Mouse (Mus musculus): ENCODE measurements at regions not wholly inside any gene's neighbourhood (a gene's known extent, or its start where the extent isn't known, plus 50 kb on each side); places are given as distances from the start of the nearest gene placed in this dataset.
"Not testable (repeated sequence)": the region's sequence is repeated elsewhere in the genome, so short reads cannot be mapped to it uniquely, and the experiment has no call there.

DNA sequence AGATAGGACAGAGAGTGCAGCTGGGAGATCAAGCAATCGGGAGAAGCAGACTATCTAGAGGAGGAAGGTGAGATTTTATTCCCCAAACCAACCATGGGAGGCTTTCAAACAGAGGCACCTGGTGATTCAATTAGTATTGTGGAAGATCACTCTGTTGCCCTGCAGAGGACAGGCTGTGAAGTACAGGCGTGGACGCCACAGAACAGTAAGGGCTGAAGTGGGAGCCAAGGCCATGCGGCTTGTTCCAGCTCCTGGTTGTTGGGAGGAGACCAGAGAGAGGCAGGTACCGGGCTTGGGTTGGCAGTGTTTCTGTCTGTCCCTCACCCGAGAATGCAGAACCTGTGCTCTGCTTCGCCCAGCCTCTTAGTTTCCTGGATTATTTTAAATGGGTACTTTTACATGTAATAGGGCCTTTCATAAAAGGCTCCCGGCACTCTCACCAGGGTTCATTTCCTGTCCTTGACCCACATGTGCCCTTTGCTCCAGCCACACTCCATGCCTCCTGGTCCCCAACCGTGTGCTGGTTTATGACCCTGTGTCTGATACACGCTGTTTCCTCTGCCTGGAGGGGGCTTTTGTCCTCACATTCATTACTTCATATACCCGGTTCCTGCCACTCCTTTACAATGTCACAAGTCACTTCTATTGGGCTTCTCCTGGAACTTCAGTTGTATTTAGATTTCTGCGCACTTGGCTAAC lies 58.3 kb downstream of the Vcpkmt start:
- Histone ChIP-seq H3K9ac (replicated peaks; ENCODE audit: low read depth, low read length) (no peak overlapping the region), H3K9me3 (ENCODE audit: control insufficient read depth, low read length) (no peaks in the 10 kb centered on the region), H3K4me2 (ENCODE audit: low read length) (no peak overlapping the region), H3K36me3 (ENCODE audit: control insufficient read depth, insufficient read depth) (no peaks in the 10 kb centered on the region), H3K27me3 (replicated peaks; ENCODE audit: control insufficient read depth, insufficient read depth, low read length) (no peaks in the 10 kb centered on the region), H3K4me3 (replicated peaks; ENCODE audit: low read length) (no peak overlapping the region), H3K4me1 (replicated peaks; ENCODE audit: control insufficient read depth, insufficient read depth, low read length) (no peaks in the 10 kb centered on the region), H3K27ac (ENCODE audit: low read length) (no peak overlapping the region)
- WGBS = 76% methylated on average over 12 of the region's 12 CpGs
- ATAC-seq = no peak

DNA sequence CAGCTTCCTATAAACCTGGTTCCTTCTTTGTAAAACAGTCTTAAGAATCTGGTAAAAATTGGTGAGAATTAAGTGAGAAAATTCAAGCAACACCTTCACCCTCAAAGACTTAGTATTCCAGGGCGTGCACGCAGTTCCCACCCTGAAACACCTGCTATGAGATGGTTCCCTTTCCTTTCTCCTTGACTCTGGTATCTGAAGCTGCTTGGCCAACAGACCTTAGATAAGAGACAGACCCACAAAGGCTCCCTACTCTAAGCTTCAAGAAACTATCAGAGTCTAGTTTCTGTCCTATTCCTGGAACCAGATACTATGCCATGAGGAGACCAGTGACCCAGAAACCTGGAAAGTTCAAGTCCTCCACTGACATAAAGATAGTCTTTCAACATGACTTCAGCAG lies 63.0 kb downstream of the Vcpkmt start:
- WGBS = 93% methylated on average over 2 of the region's 2 CpGs
- Histone ChIP-seq H3K36me3 (ENCODE audit: control insufficient read depth, insufficient read depth) (no peaks in the 10 kb centered on the region), H3K4me1 (replicated peaks; ENCODE audit: control insufficient read depth, insufficient read depth, low read length) (no peaks in the 10 kb centered on the region), H3K27ac (ENCODE audit: low read length) (no peak overlapping the region), H3K9me3 (ENCODE audit: control insufficient read depth, low read length) (no peaks in the 10 kb centered on the region), H3K27me3 (replicated peaks; ENCODE audit: control insufficient read depth, insufficient read depth, low read length) (no peaks in the 10 kb centered on the region), H3K9ac (replicated peaks; ENCODE audit: low read depth, low read length) (no peak overlapping the region), H3K4me3 (replicated peaks; ENCODE audit: low read length) (no peak overlapping the region), H3K4me2 (ENCODE audit: low read length) (no peak overlapping the region)
- no peak for ATAC-seq

DNA sequence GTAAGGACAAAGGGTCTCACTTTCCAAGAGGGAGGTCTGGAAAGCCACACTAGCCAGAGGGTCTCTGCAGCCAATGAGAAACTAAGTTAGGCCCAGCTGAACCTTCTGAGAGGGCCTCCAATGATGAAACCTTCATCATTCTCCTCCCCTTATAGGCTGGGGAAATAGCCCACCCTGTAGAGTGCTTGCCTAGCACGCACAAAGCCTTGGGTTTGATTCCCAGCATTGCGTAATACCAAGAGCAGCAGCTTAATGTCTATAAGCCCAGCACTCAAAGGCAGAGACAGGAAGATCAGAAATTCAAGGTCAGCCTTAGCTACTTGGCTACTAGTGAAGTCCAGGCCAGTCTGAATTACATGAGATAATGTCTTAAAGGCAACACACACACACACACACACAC lies 63.8 kb downstream of the Vcpkmt start:
- no peaks in the 10 kb centered on the region for H3K27me3 ChIP-seq (replicated peaks; ENCODE audit: control insufficient read depth, insufficient read depth, low read length)
- ATAC-seq = no peak
- WGBS = 85% methylated on average over 2 of the region's 2 CpGs

GRCm38 (mm10) chr12:69517616-69518015 lies 65.2 kb downstream of the Vcpkmt start:
- Histone ChIP-seq H3K9ac (replicated peaks; ENCODE audit: low read depth, low read length) (no peak overlapping the region), H3K9me3 (ENCODE audit: control insufficient read depth, low read length) (no peaks in the 10 kb centered on the region), H3K36me3 (ENCODE audit: control insufficient read depth, insufficient read depth) (no peaks in the 10 kb centered on the region), H3K4me3 (replicated peaks; ENCODE audit: low read length) (no peak overlapping the region), H3K27ac (ENCODE audit: low read length) (no peak overlapping the region), H3K4me1 (replicated peaks; ENCODE audit: control insufficient read depth, insufficient read depth, low read length) (no peaks in the 10 kb centered on the region), H3K4me2 (ENCODE audit: low read length) (no peak overlapping the region), H3K27me3 (replicated peaks; ENCODE audit: control insufficient read depth, insufficient read depth, low read length) (no peaks in the 10 kb centered on the region)
- no peak for ATAC-seq
- WGBS = 76% methylated on average over 3 of the region's 3 CpGs

More for the DNA sequence above, 63.8 kb downstream of the Vcpkmt start:
- Histone ChIP-seq H3K27ac (ENCODE audit: low read length) (no peak overlapping the region), H3K9me3 (ENCODE audit: control insufficient read depth, low read length) (no peaks in the 10 kb centered on the region), H3K4me3 (replicated peaks; ENCODE audit: low read length) (no peak overlapping the region), H3K36me3 (ENCODE audit: control insufficient read depth, insufficient read depth) (no peaks in the 10 kb centered on the region), H3K4me2 (ENCODE audit: low read length) (no peak overlapping the region), H3K4me1 (replicated peaks; ENCODE audit: control insufficient read depth, insufficient read depth, low read length) (no peaks in the 10 kb centered on the region), H3K9ac (replicated peaks; ENCODE audit: low read depth, low read length) (no peak overlapping the region)

DNA sequence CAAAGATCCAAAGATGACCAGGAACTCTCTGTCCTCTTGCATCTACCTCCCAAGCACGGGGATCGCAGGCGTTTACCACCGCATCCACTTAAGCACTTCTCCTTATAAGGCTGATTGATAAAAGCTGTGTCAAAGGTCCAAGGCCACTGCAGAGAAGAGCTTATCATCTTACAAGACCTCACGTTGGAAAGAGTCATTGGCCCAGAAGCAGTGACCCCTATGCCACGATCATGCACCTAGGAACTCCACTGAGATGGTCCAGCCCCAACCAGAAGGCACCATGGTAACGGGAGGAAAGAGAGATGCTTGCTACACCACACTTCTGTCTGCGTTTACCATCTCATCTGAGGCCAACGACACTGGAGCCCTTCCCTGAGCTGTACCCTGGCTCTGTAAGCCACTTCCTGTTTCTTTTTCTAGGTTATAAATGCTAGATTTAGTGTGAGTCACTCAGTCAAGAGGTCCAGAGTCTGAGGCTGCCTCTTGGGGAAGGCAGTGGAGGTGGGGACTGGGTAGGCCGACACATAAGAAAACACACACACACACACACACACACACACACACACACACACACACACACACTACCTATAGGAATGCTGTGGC lies 66.4 kb downstream of the Vcpkmt start:
- no peaks in the 10 kb centered on the region for H3K9me3 ChIP-seq (ENCODE audit: control insufficient read depth, low read length)
- H3K27me3 ChIP-seq (replicated peaks; ENCODE audit: control insufficient read depth, insufficient read depth, low read length) = no peaks in the 10 kb centered on the region
- H3K4me3 ChIP-seq (replicated peaks; ENCODE audit: low read length) = no peak overlapping the region
- no peaks in the 10 kb centered on the region for H3K4me1 ChIP-seq (replicated peaks; ENCODE audit: control insufficient read depth, insufficient read depth, low read length)
- 89% methylated on average over 10 of the region's 10 CpGs for WGBS
- H3K4me2 ChIP-seq (ENCODE audit: low read length) = no peak overlapping the region
- no peak for ATAC-seq
- H3K27ac ChIP-seq (ENCODE audit: low read length) = no peak overlapping the region
- H3K36me3 ChIP-seq (ENCODE audit: control insufficient read depth, insufficient read depth) = no peaks in the 10 kb centered on the region
- H3K9ac ChIP-seq (replicated peaks; ENCODE audit: low read depth, low read length) = no peak overlapping the region

DNA sequence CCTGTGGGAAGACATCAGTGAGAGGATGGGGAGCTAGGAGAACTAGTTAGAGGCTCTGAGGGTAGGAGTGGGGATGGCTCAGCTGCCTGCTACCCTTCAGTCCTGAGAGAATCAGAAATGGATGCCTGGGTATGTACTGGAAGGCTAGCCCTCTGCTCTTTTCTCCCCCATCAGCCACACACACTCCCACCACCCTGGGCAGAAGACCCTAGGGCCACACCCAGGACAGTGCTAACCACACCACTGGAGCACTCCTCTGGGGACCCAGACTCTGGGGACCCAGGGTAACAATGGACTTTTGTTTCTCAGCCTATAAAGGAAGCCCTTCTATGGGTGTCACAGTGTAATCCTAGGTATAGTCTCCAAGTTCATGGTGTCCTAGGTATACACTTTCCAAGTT lies 67.0 kb downstream of the Vcpkmt start:
- no peak overlapping the region for H3K4me2 ChIP-seq (ENCODE audit: low read length)
- H3K9me3 ChIP-seq (ENCODE audit: control insufficient read depth, low read length) = no peaks in the 10 kb centered on the region
- H3K9ac ChIP-seq (replicated peaks; ENCODE audit: low read depth, low read length) = no peak overlapping the region
- no peak overlapping the region for H3K27ac ChIP-seq (ENCODE audit: low read length)
- ATAC-seq = no peak
- H3K36me3 ChIP-seq (ENCODE audit: control insufficient read depth, insufficient read depth) = no peaks in the 10 kb centered on the region
- H3K27me3 ChIP-seq (replicated peaks; ENCODE audit: control insufficient read depth, insufficient read depth, low read length) = no peaks in the 10 kb centered on the region
- H3K4me1 ChIP-seq (replicated peaks; ENCODE audit: control insufficient read depth, insufficient read depth, low read length) = no peaks in the 10 kb centered on the region
- no peak overlapping the region for H3K4me3 ChIP-seq (replicated peaks; ENCODE audit: low read length)

DNA sequence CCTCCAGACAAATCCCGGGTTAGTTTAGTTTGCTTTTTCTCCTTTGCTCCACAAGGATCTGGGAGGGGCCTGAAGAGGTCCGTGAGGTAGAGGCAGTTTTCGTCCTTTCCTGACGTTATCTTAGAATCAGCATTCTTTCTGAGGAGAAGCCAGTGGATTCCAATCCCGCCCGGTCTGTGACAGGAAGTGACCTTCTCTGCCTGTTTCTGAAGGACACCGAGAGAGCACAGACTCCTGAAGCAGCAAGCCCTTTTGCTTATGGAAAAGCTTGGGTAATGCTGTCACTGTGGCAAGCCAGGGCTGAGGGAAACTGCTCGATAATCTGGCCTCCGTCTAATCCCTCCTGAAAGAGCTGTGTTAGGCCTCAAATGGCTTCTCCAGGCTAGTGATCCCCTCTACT lies 67.7 kb downstream of the Vcpkmt start:
- Histone ChIP-seq H3K27me3 (replicated peaks; ENCODE audit: control insufficient read depth, insufficient read depth, low read length) (no peaks in the 10 kb centered on the region), H3K4me1 (replicated peaks; ENCODE audit: control insufficient read depth, insufficient read depth, low read length) (no peaks in the 10 kb centered on the region), H3K27ac (ENCODE audit: low read length) (no peak overlapping the region), H3K4me3 (replicated peaks; ENCODE audit: low read length) (no peak overlapping the region), H3K4me2 (ENCODE audit: low read length) (no peak overlapping the region), H3K9ac (replicated peaks; ENCODE audit: low read depth, low read length) (no peak overlapping the region), H3K9me3 (ENCODE audit: control insufficient read depth, low read length) (no peaks in the 10 kb centered on the region), H3K36me3 (ENCODE audit: control insufficient read depth, insufficient read depth) (no peaks in the 10 kb centered on the region)
- 68% methylated on average over 9 of the region's 9 CpGs for WGBS
- no peak for ATAC-seq

DNA sequence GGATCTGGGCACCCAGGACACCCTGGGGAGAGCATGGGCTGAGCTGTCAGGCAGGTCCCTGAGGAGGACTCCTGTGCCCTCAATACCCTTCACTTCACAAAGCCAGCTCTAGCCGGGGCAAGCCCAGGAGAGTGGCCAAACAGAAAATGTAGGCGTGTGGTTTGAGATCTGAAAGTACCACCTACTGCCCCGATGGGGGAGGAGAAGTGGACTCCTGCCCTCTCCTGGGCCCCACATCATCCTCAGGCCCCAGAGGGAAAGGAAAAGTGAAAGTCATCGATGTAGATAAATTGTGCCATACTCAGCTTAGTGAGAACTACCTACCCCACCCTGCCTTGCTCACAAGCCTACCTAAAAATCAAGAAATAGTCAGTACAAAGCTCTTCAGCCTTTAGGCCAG lies 69.7 kb downstream of the Vcpkmt start:
- Histone ChIP-seq H3K36me3 (ENCODE audit: control insufficient read depth, insufficient read depth) (no peaks in the 10 kb centered on the region), H3K4me2 (ENCODE audit: low read length) (no peak overlapping the region)
- 73% methylated on average over 4 of the region's 4 CpGs for WGBS

DNA sequence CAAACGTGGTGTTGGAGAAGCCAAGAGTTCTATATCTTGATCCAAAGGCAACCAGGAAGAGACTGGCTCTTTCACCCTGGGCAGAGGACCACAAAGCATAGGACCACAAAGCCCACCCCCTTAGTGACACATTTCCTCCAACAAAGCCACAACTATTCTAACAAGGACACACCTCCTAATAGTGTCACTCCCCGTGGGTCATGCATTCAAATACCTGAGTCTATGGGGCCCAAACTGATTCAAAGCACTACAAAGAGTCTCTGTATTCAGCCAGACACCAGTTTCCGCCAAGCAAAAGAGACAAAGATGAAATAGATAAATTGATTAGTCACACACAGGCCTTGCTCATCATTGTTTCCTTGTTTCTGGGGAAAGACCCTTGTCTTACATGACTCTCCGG lies 72.1 kb downstream of the Vcpkmt start:
- WGBS = 60% methylated on average over 4 of the region's 4 CpGs
- no peaks in the 10 kb centered on the region for H3K9me3 ChIP-seq (ENCODE audit: control insufficient read depth, low read length)
- H3K4me3 ChIP-seq (replicated peaks; ENCODE audit: low read length) = no peak overlapping the region
- H3K27ac ChIP-seq (ENCODE audit: low read length) = no peak overlapping the region
- no peak overlapping the region for H3K4me2 ChIP-seq (ENCODE audit: low read length)
- no peaks in the 10 kb centered on the region for H3K36me3 ChIP-seq (ENCODE audit: control insufficient read depth, insufficient read depth)
- H3K4me1 ChIP-seq (replicated peaks; ENCODE audit: control insufficient read depth, insufficient read depth, low read length) = no peaks in the 10 kb centered on the region
- no peak overlapping the region for H3K9ac ChIP-seq (replicated peaks; ENCODE audit: low read depth, low read length)
- H3K27me3 ChIP-seq (replicated peaks; ENCODE audit: control insufficient read depth, insufficient read depth, low read length) = no peaks in the 10 kb centered on the region
- no peak for ATAC-seq

More for the DNA sequence above, 69.7 kb downstream of the Vcpkmt start:
- no peaks in the 10 kb centered on the region for H3K27me3 ChIP-seq (replicated peaks; ENCODE audit: control insufficient read depth, insufficient read depth, low read length)
- no peak for ATAC-seq
- no peaks in the 10 kb centered on the region for H3K9me3 ChIP-seq (ENCODE audit: control insufficient read depth, low read length)
- H3K4me1 ChIP-seq (replicated peaks; ENCODE audit: control insufficient read depth, insufficient read depth, low read length) = no peaks in the 10 kb centered on the region
- H3K9ac ChIP-seq (replicated peaks; ENCODE audit: low read depth, low read length) = no peak overlapping the region
- no peak overlapping the region for H3K4me3 ChIP-seq (replicated peaks; ENCODE audit: low read length)
- no peak overlapping the region for H3K27ac ChIP-seq (ENCODE audit: low read length)

DNA sequence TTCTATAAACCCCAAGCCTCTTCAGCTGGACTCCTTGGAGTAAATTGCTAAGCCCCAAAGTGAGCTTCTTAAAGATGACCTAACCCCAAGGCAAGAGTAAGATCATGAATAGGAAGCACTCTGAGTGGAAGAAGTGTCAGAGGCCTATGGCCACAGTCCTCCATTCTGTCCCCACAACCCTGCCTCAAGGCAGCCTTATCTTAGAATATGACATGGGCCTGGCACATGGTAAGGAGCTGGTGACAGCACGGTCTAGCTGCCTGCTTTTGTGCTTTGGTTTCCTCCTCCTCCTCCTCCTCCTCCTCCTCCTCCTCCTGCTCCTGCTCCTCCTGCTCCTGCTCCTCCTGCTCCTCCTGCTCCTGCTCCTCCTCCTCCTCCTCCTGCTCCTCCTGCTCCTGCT lies 73.6 kb downstream of the Vcpkmt start:
- not testable (repeated sequence) for H3K4me3 ChIP-seq (replicated peaks; ENCODE audit: low read length); H3K9ac ChIP-seq (replicated peaks; ENCODE audit: low read depth, low read length); H3K4me1 ChIP-seq (replicated peaks; ENCODE audit: control insufficient read depth, insufficient read depth, low read length); ATAC-seq; H3K4me2 ChIP-seq (ENCODE audit: low read length); H3K9me3 ChIP-seq (ENCODE audit: control insufficient read depth, low read length); H3K27me3 ChIP-seq (replicated peaks; ENCODE audit: control insufficient read depth, insufficient read depth, low read length); H3K36me3 ChIP-seq (ENCODE audit: control insufficient read depth, insufficient read depth); H3K27ac ChIP-seq (ENCODE audit: low read length)
- WGBS = 58% methylated on average over 1 of the region's 1 CpGs
